In the genomic region with DNA sequence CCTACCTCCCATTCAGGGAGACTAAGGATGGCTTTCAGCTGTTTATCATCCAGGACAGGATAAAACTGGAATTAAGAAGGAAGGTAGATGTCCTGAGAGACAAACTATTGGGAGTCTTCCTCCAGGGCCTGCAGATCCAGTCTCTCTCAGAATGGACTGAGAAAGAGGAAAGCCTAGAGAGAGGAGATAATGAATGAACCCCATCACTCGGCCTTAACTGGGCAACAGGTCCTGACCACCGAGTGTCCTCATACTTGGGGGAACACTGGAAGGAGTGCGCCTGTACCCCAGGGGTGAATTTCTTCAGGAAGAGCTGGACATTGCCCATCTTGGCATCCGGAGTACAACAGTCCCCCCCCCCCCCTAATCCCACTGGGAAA, we compare ENCODE assay signal across 9 mouse cellular contexts. TPM values are rescaled to one million over a fixed set of nuclear protein-coding genes. Genes with fewer than 3 reads are reported as not detected.
DNase-seq lines count a peak whose midpoint lies in the region; ATAC-seq and TF ChIP-seq lines count a peak whose summit lies in the region.
"Had no signal": no experiment of that assay in that cellular context is flagged by ENCODE, and none has a peak within 500 bp of the region (broad histone marks: within the 10 kb centered on the region; RNA-seq: fewer than 3 reads in every experiment).

No protein-coding gene starts in this region.

- no peak overlapping the region for H3K27ac ChIP-seq in heart, embryonic 13.5 days (replicated peaks)
- no peak overlapping the region for H3K27ac ChIP-seq in ES-E14 (ENCODE audit: insufficient read depth, low read depth, low read length, poor library complexity, severe bottlenecking)
- H3K27ac ChIP-seq in forebrain, embryonic 15.5 days (replicated peaks) = no peak overlapping the region; the same call in 1 of the 2 replicates
- peak overlapping the region; percentile 78; the same call in 1 of the 2 replicates for H3K27ac ChIP-seq in liver, embryonic 15.5 days (replicated peaks)

- H3K4me1 ChIP-seq in heart, embryonic 13.5 days = peaks cover 37% of the 10 kb centered on the region
- peaks cover 13 to 18% of the 10 kb centered on the region in 2 experiments for H3K4me1 ChIP-seq in ES-E14 (ENCODE audit: control insufficient read depth in 2 of 2, insufficient read depth in 2 of 2, low read length in 2 of 2, poor library complexity in 1 of 2)
- peaks cover 36% of the 10 kb centered on the region for H3K4me1 ChIP-seq in forebrain, embryonic 15.5 days
- H3K4me1 ChIP-seq in liver, embryonic 15.5 days (replicated peaks) = peaks cover 70% of the 10 kb centered on the region

- peak overlapping the region; percentile 82 for H3K4me3 ChIP-seq in heart, embryonic 13.5 days
- H3K4me3 ChIP-seq in ES-E14 (ENCODE audit: insufficient read depth in 1 of 2, low read depth in 1 of 2, low read length in 2 of 2, poor library complexity in 1 of 2, severe bottlenecking in 1 of 2) = peak overlapping the region; percentile 78 to 95
- H3K4me3 ChIP-seq in forebrain, embryonic 15.5 days = peak overlapping the region; percentile 93
- peak overlapping the region; percentile 86 for H3K4me3 ChIP-seq in liver, embryonic 15.5 days (replicated peaks)

- H3K4me2 ChIP-seq in heart, embryonic 13.5 days = peak overlapping the region; percentile 87
- H3K4me2 ChIP-seq in forebrain, embryonic 15.5 days (replicated peaks) = peak overlapping the region; percentile 85
- peak overlapping the region; percentile 98 for H3K4me2 ChIP-seq in liver, embryonic 15.5 days

- peak overlapping the region; percentile 96 for H3K9ac ChIP-seq in heart, embryonic 13.5 days
- H3K9ac ChIP-seq in ES-E14 (ENCODE audit: insufficient read depth, low read depth, low read length, poor library complexity, severe bottlenecking) = peak overlapping the region; percentile 69
- peak overlapping the region; percentile 89 for H3K9ac ChIP-seq in forebrain, embryonic 15.5 days (replicated peaks)
- peak overlapping the region; percentile 86 for H3K9ac ChIP-seq in liver, embryonic 15.5 days

- in situ Hi-C loops in ES-E14 (cut with MboI; ENCODE audit: low sequenced_read_pairs in 2 of 2, unreplicated experiment in 2 of 2) = no loop called here

- 0 out of 2 replicates have a peak, but pooled peaks cover 2% of the 10 kb centered on the region for H3K9me3 ChIP-seq in heart, embryonic 13.5 days
- H3K9me3 ChIP-seq in ES-E14 (ENCODE audit: control insufficient read depth, insufficient read depth, low read depth, low read length) = no peaks in the 10 kb centered on the region
- H3K9me3 ChIP-seq in forebrain, embryonic 15.5 days = no peaks in the 10 kb centered on the region
- H3K9me3 ChIP-seq in liver, embryonic 15.5 days (replicated peaks) = no peaks in the 10 kb centered on the region

- 25% methylated on average over 4 of the region's 4 CpGs for WGBS in heart, embryonic 13.5 days
- WGBS in forebrain, embryonic 15.5 days = 20% methylated on average over 4 of the region's 4 CpGs
- WGBS in liver, embryonic 15.5 days (ENCODE audit: insufficient replicate concordance) = 32% methylated on average over 4 of the region's 4 CpGs

- peaks cover 14% of the 10 kb centered on the region for H3K36me3 ChIP-seq in heart, embryonic 13.5 days
- peaks cover 3% of the 10 kb centered on the region; the same call in 1 of the 2 replicates for H3K36me3 ChIP-seq in ES-E14 (ENCODE audit: control insufficient read depth, insufficient read depth, low read length, poor library complexity, severe bottlenecking)
- peaks cover 6% of the 10 kb centered on the region; the same call in 1 of the 2 replicates for H3K36me3 ChIP-seq in forebrain, embryonic 15.5 days
- peaks cover 13% of the 10 kb centered on the region for H3K36me3 ChIP-seq in liver, embryonic 15.5 days (replicated peaks)

- intact Hi-C loops in gastrocnemius, postnatal 36 days (cut with DNase I) = loop anchor here (5.0 kb wide), 1 partner anchor 205 kb away; no protein-coding TSS in a partner anchor

- peaks cover 24% of the 10 kb centered on the region for H3K27me3 ChIP-seq in heart, embryonic 13.5 days (replicated peaks)
- H3K27me3 ChIP-seq in forebrain, embryonic 15.5 days = peaks cover 10% of the 10 kb centered on the region; the same call in 1 of the 2 replicates
- H3K27me3 ChIP-seq in liver, embryonic 15.5 days = 0 out of 2 replicates have a peak, but pooled peaks cover 2% of the 10 kb centered on the region

- ATAC-seq in heart, embryonic 13.5 days (ENCODE audit: extremely low read depth, insufficient number of reproducible peaks, low FRiP score, low TSS enrichment) = no peak
- no peak for ATAC-seq in forebrain, embryonic 15.5 days (replicated peaks)
- no peak for ATAC-seq in liver, embryonic 15.5 days (ENCODE audit: insufficient read depth)

- no peak for DNase-seq in heart, adult 8-10 months (ENCODE audit: low spot score)
- no peak for DNase-seq in ES-E14 (ENCODE audit: low read depth, low spot score)
- DNase-seq in frontal cortex, adult 2 months (ENCODE audit: extremely low spot score in 1 of 2, low spot score in 1 of 2) = no peak
- DNase-seq in gastrocnemius, postnatal 36 days = no peak
- DNase-seq in retina, embryonic 14.5 days (ENCODE audit: low spot score) = no peak
- DNase-seq: lung, adult 2 months had no signal

TF ChIP-seq in ES-E14, 5 proteins besides CTCF, POLR2A, EP300 and RAD21:
- TF ChIP-seq HCFC1 (IDR thresholded peaks at IDR 0.05; ENCODE audit: borderline replicate concordance, insufficient read depth, low read length) (no peak), MAFK (IDR thresholded peaks at IDR 0.05; ENCODE audit: insufficient read depth, low read depth, low read length) (no peak), ZC3H11A (IDR thresholded peaks at IDR 0.05; ENCODE audit: borderline replicate concordance, low read depth, low read length) (no peak), ZNF384 (IDR thresholded peaks at IDR 0.05; ENCODE audit: low read depth, low read length) (no peak), CHD2 (IDR thresholded peaks at IDR 0.05; ENCODE audit: low read depth, low read length) (no peak)

RNA-seq across cellular contexts. Expression of gene Shf, which starts 1.3 kb away (rescaled TPM):
- 1.8 and 2.3 TPM in 2 replicates for polyA plus RNA-seq in heart, embryonic 13.5 days (2015; fragmentation: Nextera tagmentation; extraction: Ambion mirVana)
- total RNA-seq in heart, adult 8-10 months (2022) = 1 to 10 TPM; 4.4 to 7.3 (median 5.7) TPM
- total RNA-seq in ES-E14 (2012; rRNA removed) = 9.2 and 16.6 TPM in 2 replicates
- 10.3 and 11.0 TPM in 2 replicates for polyA plus RNA-seq in forebrain, embryonic 15.5 days (2015; fragmentation: Nextera tagmentation; extraction: Ambion mirVana)
- 1.1 and 1.2 TPM in 2 replicates for polyA plus RNA-seq in liver, embryonic 15.5 days (2015; fragmentation: Nextera tagmentation; extraction: Ambion mirVana)
- 45.1 and 57.6 TPM in 2 replicates for polyA plus RNA-seq in frontal cortex, adult 2 months (2012; rRNA removed)
- total RNA-seq in gastrocnemius, postnatal 36 days (2021) = 1 to 10 TPM; 1.9 to 2.1 TPM

RNA-seq across cellular contexts. Expression of gene Duox1, which starts 52.2 kb away (rescaled TPM):
- polyA plus RNA-seq in heart, embryonic 13.5 days (2015; fragmentation: Nextera tagmentation; extraction: Ambion mirVana) = 0.03 TPM in 1 of 2 replicates, not detected in the other
- under 1 TPM in 3 of 4 experiments, not detected in 1; 0.20 to 0.28 (median 0.27) TPM for total RNA-seq in heart, adult 8-10 months (2022)
- 0.76 and 1.0 TPM in 2 replicates for total RNA-seq in ES-E14 (2012; rRNA removed)
- 0.04 and 0.06 TPM in 2 replicates for polyA plus RNA-seq in forebrain, embryonic 15.5 days (2015; fragmentation: Nextera tagmentation; extraction: Ambion mirVana)
- not detected in 2 replicates for polyA plus RNA-seq in liver, embryonic 15.5 days (2015; fragmentation: Nextera tagmentation; extraction: Ambion mirVana)
- 0.04 TPM in 1 of 2 replicates, not detected in the other for polyA plus RNA-seq in frontal cortex, adult 2 months (2012; rRNA removed)
- under 1 TPM; 0.47 to 0.66 TPM for total RNA-seq in gastrocnemius, postnatal 36 days (2021)

RNA-seq across cellular contexts. Expression of gene Duoxa1, which starts 54.2 kb away (rescaled TPM):
- polyA plus RNA-seq in heart, embryonic 13.5 days (2015; fragmentation: Nextera tagmentation; extraction: Ambion mirVana) = 0.09 TPM in 1 of 2 replicates, not detected in the other
- total RNA-seq in heart, adult 8-10 months (2022) = under 1 TPM in 3 of 4 experiments, not detected in 1; 0.14 to 0.37 (median 0.34) TPM
- 0.90 and 1.3 TPM in 2 replicates for total RNA-seq in ES-E14 (2012; rRNA removed)
- not detected in 2 replicates for polyA plus RNA-seq in forebrain, embryonic 15.5 days (2015; fragmentation: Nextera tagmentation; extraction: Ambion mirVana)
- not detected in 2 replicates for polyA plus RNA-seq in liver, embryonic 15.5 days (2015; fragmentation: Nextera tagmentation; extraction: Ambion mirVana)
- 0.15 TPM in 1 of 2 replicates, not detected in the other for polyA plus RNA-seq in frontal cortex, adult 2 months (2012; rRNA removed)
- under 1 TPM; 0.41 to 0.49 TPM for total RNA-seq in gastrocnemius, postnatal 36 days (2021)

RNA-seq across cellular contexts. Expression of gene Slc28a2, which starts 58.6 kb away (rescaled TPM):
- 0.17 and 0.48 TPM in 2 replicates for polyA plus RNA-seq in heart, embryonic 13.5 days (2015; fragmentation: Nextera tagmentation; extraction: Ambion mirVana)
- total RNA-seq in heart, adult 8-10 months (2022) = 10 to 100 TPM; 16.0 to 22.8 (median 19.8) TPM
- 0.16 and 0.36 TPM in 2 replicates for total RNA-seq in ES-E14 (2012; rRNA removed)
- not detected in 2 replicates for polyA plus RNA-seq in forebrain, embryonic 15.5 days (2015; fragmentation: Nextera tagmentation; extraction: Ambion mirVana)
- polyA plus RNA-seq in liver, embryonic 15.5 days (2015; fragmentation: Nextera tagmentation; extraction: Ambion mirVana) = 1.6 and 1.8 TPM in 2 replicates
- polyA plus RNA-seq in frontal cortex, adult 2 months (2012; rRNA removed) = 0.16 and 0.27 TPM in 2 replicates
- total RNA-seq in gastrocnemius, postnatal 36 days (2021) = 1 to 10 TPM; 3.8 to 6.0 TPM
